Mouse (Mus musculus): ENCODE measurements around the gene Acot2. TPM values are rescaled to one million over a fixed set of nuclear protein-coding genes. Genes with fewer than 3 reads are reported as not detected.
A peak's percentile ranks its signal among the peaks of the same experiment; 100 is the strongest.

Acot2 gene
- polyA plus RNA-seq, 2 experiments = 6.8 to 15.6 TPM

- Histone ChIP-seq H3K27ac (replicated peaks; ENCODE audit: low read depth, low read length) (no peak overlapping the region), H3K27me3 (ENCODE audit: control insufficient read depth, insufficient read depth, low read length) (no peaks in the 10 kb centered on the region)
Observed at GRCm38 (mm10) chr12:83951711-83952575, 35.7 kb upstream of the Acot2 start.

GRCm38 (mm10) chr12:83958278-83958677 lies 29.4 kb upstream of the Acot2 start:
- DNase-seq (ENCODE audit: low spot score) (no peak), ATAC-seq (ENCODE audit: low FRiP score, low read depth) (no peak)
- H3K9ac ChIP-seq (ENCODE audit: low read depth, low read length, severe bottlenecking) = no peak overlapping the region
- TF ChIP-seq POLR2A (IDR thresholded peaks at IDR 0.05; ENCODE audit: borderline replicate concordance, extremely low read depth, insufficient read depth, insufficient read length) = no peak
- 0 out of 2 replicates have a peak, but pooled peaks cover 9% of the 10 kb centered on the region for H3K36me3 ChIP-seq (ENCODE audit: control insufficient read depth, insufficient read depth, low read length)
- H3K27ac ChIP-seq (replicated peaks; ENCODE audit: low read depth, low read length) = no peak overlapping the region
- H3K4me3 ChIP-seq (replicated peaks; ENCODE audit: low read length) = no peak overlapping the region
- peaks cover 3% of the 10 kb centered on the region; the same call in 1 of the 2 replicates for H3K4me1 ChIP-seq (ENCODE audit: control insufficient read depth, insufficient read depth, low read length)
- WGBS = 86% methylated on average over 9 of the region's 9 CpGs
- H3K4me2 ChIP-seq (replicated peaks; ENCODE audit: low read depth, low read length, severe bottlenecking) = no peak overlapping the region
- H3K9me3 ChIP-seq (ENCODE audit: control insufficient read depth, low read length) = no peaks in the 10 kb centered on the region
- no peaks in the 10 kb centered on the region for H3K27me3 ChIP-seq (ENCODE audit: control insufficient read depth, insufficient read depth, low read length)

More at GRCm38 (mm10) chr12:83951711-83952575, 35.7 kb upstream of the Acot2 start:
- ATAC-seq (ENCODE audit: low FRiP score, low read depth) (no peak), DNase-seq (ENCODE audit: low spot score) (no peak)
- no peaks in the 10 kb centered on the region for H3K9me3 ChIP-seq (ENCODE audit: control insufficient read depth, low read length)
- peaks cover 20% of the 10 kb centered on the region; the same call in 1 of the 2 replicates for H3K36me3 ChIP-seq (ENCODE audit: control insufficient read depth, insufficient read depth, low read length)
- H3K4me2 ChIP-seq (replicated peaks; ENCODE audit: low read depth, low read length, severe bottlenecking) = peak overlapping the region; percentile 96
- peak overlapping the region; percentile 79 for H3K4me3 ChIP-seq (replicated peaks; ENCODE audit: low read length)
- WGBS = 66% methylated on average over 32 of the region's 32 CpGs
- H3K9ac ChIP-seq (ENCODE audit: low read depth, low read length, severe bottlenecking) = peak overlapping the region; percentile 77
- TF ChIP-seq POLR2A (IDR thresholded peaks at IDR 0.05; ENCODE audit: borderline replicate concordance, extremely low read depth, insufficient read depth, insufficient read length) = no peak
- H3K4me1 ChIP-seq (ENCODE audit: control insufficient read depth, insufficient read depth, low read length) = peaks cover 21% of the 10 kb centered on the region

GRCm38 (mm10) chr12:83965235-83965634 lies 22.4 kb upstream of the Acot2 start:
- Histone ChIP-seq H3K27ac (replicated peaks; ENCODE audit: low read depth, low read length) (no peak overlapping the region), H3K36me3 (ENCODE audit: control insufficient read depth, insufficient read depth, low read length) (no peaks in the 10 kb centered on the region), H3K4me1 (ENCODE audit: control insufficient read depth, insufficient read depth, low read length) (no peaks in the 10 kb centered on the region), H3K9ac (ENCODE audit: low read depth, low read length, severe bottlenecking) (no peak overlapping the region), H3K4me3 (replicated peaks; ENCODE audit: low read length) (no peak overlapping the region), H3K4me2 (replicated peaks; ENCODE audit: low read depth, low read length, severe bottlenecking) (no peak overlapping the region), H3K9me3 (ENCODE audit: control insufficient read depth, low read length) (no peaks in the 10 kb centered on the region), H3K27me3 (ENCODE audit: control insufficient read depth, insufficient read depth, low read length) (no peaks in the 10 kb centered on the region)
- ATAC-seq (ENCODE audit: low FRiP score, low read depth) (no peak), DNase-seq (ENCODE audit: low spot score) (no peak)
- TF ChIP-seq POLR2A (IDR thresholded peaks at IDR 0.05; ENCODE audit: borderline replicate concordance, extremely low read depth, insufficient read depth, insufficient read length) = no peak
- 88% methylated on average over 6 of the region's 7 CpGs for WGBS

GRCm38 (mm10) chr12:83972117-83972516 lies 15.5 kb upstream of the Acot2 start:
- no peak overlapping the region for H3K4me2 ChIP-seq (replicated peaks; ENCODE audit: low read depth, low read length, severe bottlenecking)
- no peak overlapping the region for H3K9ac ChIP-seq (ENCODE audit: low read depth, low read length, severe bottlenecking)
- H3K9me3 ChIP-seq (ENCODE audit: control insufficient read depth, low read length) = no peaks in the 10 kb centered on the region
- ATAC-seq (ENCODE audit: low FRiP score, low read depth) = no peak; the same call in 1 of the 2 replicates
- no peak for TF ChIP-seq POLR2A (IDR thresholded peaks at IDR 0.05; ENCODE audit: borderline replicate concordance, extremely low read depth, insufficient read depth, insufficient read length)
- no peaks in the 10 kb centered on the region for H3K27me3 ChIP-seq (ENCODE audit: control insufficient read depth, insufficient read depth, low read length)
- no peaks in the 10 kb centered on the region for H3K4me1 ChIP-seq (ENCODE audit: control insufficient read depth, insufficient read depth, low read length)
- WGBS = 51% methylated on average over 2 of the region's 2 CpGs
- DNase-seq (ENCODE audit: low spot score) = peak; percentile 37
- H3K27ac ChIP-seq (replicated peaks; ENCODE audit: low read depth, low read length) = no peak overlapping the region
- H3K36me3 ChIP-seq (ENCODE audit: control insufficient read depth, insufficient read depth, low read length) = no peaks in the 10 kb centered on the region
- H3K4me3 ChIP-seq (replicated peaks; ENCODE audit: low read length) = no peak overlapping the region

- no peak for TF ChIP-seq POLR2A (IDR thresholded peaks at IDR 0.05; ENCODE audit: borderline replicate concordance, extremely low read depth, insufficient read depth, insufficient read length)
Observed at GRCm38 (mm10) chr12:83978862-83979261, 8.8 kb upstream of the Acot2 start.

More at GRCm38 (mm10) chr12:83978862-83979261, 8.8 kb upstream of the Acot2 start:
- no peaks in the 10 kb centered on the region for H3K27me3 ChIP-seq (ENCODE audit: control insufficient read depth, insufficient read depth, low read length)
- 89% methylated on average over 6 of the region's 6 CpGs for WGBS
- no peaks in the 10 kb centered on the region; the same call in 1 of the 2 replicates for H3K4me1 ChIP-seq (ENCODE audit: control insufficient read depth, insufficient read depth, low read length)
- H3K27ac ChIP-seq (replicated peaks; ENCODE audit: low read depth, low read length) = no peak overlapping the region
- no peak overlapping the region for H3K4me3 ChIP-seq (replicated peaks; ENCODE audit: low read length)
- no peak overlapping the region for H3K4me2 ChIP-seq (replicated peaks; ENCODE audit: low read depth, low read length, severe bottlenecking)
- ATAC-seq (ENCODE audit: low FRiP score, low read depth) = no peak
- no peaks in the 10 kb centered on the region for H3K36me3 ChIP-seq (ENCODE audit: control insufficient read depth, insufficient read depth, low read length)
- H3K9me3 ChIP-seq (ENCODE audit: control insufficient read depth, low read length) = no peaks in the 10 kb centered on the region
- H3K9ac ChIP-seq (ENCODE audit: low read depth, low read length, severe bottlenecking) = no peak overlapping the region
- no peak for DNase-seq (ENCODE audit: low spot score)

Data from limb, embryonic 14.5 days (tissue).